Mouse (Mus musculus) gastrocnemius, adult 2 months (tissue): ENCODE results near the gene Ftl1. TPM values are rescaled to one million over a fixed set of nuclear protein-coding genes. Genes with fewer than 3 reads are reported as not detected.
"Not testable (repeated sequence)": the region's sequence is repeated elsewhere in the genome, so short reads cannot be mapped to it uniquely, and the experiment has no call there.

Experiments used
- DNase-seq: peaks from one replicate; pipeline ENCODE4 v3.0.0; 2022
- H3K27ac ChIP-seq: fragments of 200-600 bp; 2 replicates; pipeline ENCODE4 v1.8.1; 2022; ENCODE audit warnings: mild to moderate bottlenecking
- H3K4me3 ChIP-seq: fragments of 200-600 bp; 2 replicates; pipeline ENCODE4 v1.8.1; 2022; ENCODE audit warnings: mild to moderate bottlenecking, moderate library complexity
- CTCF ChIP-seq: fragments of 200-600 bp; IDR thresholded peaks from 2 replicates; pipeline ENCODE4 v1.8.1; 2022; ENCODE audit warnings: antibody characterized with exemption, mild to moderate bottlenecking, moderate library complexity
- intact Hi-C: fragments of 180-260 bp; cut with DNase I; formaldehyde crosslinking; loops from one replicate; pipeline ENCODE4 v1.15.1; 2025
- total RNA-seq, 2 experiments: library from RNA; stranded (reverse); gene quantifications; 2 replicates each; pipeline ENCODE4 v1.2.3; 2021

Ftl1 gene
- total RNA-seq, 2 experiments from 2014 or later: 122 to 149 TPM

DNA sequence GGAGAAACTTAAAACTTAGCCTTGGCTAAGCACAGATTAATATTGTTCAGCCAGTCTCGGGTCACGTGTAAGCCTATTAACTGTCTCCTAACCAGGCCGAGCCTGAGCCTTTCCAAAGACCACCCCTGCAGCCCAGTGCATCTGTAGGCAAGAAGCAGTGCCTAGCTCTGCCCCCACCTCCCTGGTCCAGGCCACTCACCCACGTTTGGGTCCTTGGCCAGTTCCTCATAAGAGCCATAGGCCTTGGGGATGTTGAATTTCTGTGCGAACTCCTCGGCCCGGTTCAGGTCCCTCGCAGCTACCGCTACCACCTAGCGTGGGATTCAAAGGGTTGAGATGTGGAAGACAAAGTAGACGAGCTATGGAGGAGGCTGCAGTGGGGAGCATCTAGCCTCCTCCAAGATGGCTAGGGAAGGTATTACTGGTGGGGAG lies 28.2 kb upstream of the Ftl1 start:
- Histone ChIP-seq H3K4me3 (peak overlapping the region; percentile 82), H3K27ac (peak overlapping the region; percentile 89)
- intact Hi-C loops: no loop called here
- DNase-seq: no peak
- no peak for TF ChIP-seq CTCF

DNA sequence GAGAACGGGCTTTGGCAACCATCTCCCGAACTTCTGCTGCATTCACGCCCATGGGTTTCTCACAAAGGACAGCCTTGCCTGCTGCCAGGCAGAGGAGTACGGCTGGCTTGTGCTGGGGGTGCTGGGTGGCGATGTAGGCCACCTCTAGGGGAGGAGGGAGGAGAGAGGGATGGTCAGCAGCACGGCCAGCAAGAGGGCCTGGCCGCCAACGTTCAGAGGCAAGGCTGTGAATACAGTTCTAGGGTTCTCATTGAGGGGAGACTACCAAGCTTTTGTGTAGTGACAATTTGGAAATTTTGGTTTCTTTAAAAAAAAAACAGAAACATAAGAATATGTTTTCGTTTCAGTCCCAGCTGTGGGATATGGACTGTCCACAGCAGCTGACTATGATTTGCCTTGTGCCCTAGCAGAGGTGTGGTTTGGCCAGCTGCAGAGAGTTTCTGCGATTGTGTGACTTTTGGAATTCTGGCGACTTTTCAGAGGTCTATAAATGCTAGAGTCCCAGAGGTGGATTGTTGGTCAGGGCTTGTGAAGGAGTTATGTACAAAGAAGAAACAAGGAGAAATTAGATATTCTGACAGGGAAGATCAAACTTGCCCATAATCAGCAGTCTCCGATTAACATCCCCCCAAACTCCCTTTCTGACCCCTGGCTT lies 27.2 kb upstream of the Ftl1 start, which contains the start of gene Gm45808:
Gene Gm45808, minus strand, starts transcription at position 51 of the 655 bp plus-strand sequence.
- peak within 1 kb of the TSS; percentile 89; the same call in 1 of the 2 replicates for H3K27ac ChIP-seq
- DNase-seq: no peak
- intact Hi-C loops: no loop called here
- no peak for TF ChIP-seq CTCF
- H3K4me3 ChIP-seq: no peak within 1 kb of the TSS

DNA sequence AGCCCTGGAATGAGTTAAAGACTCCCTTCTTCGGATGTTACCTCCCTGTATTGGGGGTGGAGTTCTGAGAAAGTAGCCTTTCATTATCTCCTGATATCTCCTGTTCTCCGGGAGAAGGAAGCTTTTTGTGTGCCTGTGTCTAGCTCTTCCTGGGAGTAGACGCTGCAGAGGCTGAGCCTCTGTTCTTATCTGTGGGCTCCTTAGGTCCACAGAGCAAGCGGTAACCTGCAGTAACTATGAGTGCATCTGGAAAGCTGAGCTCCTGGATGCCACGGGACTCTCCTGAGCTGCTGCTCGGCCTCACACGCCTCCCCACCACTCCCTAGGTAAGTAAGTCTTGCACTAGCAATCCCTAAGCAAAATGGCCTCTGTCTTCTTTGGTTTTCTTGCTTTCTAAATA lies 26.5 kb upstream of the Ftl1 start:
- no peak for DNase-seq
- no peak overlapping the region for H3K27ac ChIP-seq
- intact Hi-C loops: no loop called here
- H3K4me3 ChIP-seq: no peak overlapping the region
- TF ChIP-seq CTCF: no peak

DNA sequence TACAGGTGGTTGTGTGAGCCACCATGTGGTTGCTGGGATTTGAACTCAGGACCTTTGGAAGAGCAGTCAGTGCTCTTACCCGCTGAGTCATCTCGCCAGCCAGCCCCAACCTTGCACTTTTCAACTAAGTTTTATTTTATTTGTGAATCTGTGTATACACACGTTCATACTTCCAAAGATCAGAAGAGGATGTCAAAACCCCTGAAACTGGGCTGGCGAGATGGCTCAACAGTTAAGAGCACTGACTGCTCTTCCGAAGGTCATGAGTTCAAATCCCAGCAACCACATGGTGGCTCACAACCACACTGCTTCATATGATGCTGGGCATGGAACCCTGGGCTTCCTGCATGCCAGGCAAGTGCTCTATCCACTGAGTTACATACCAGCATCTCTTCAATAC lies 25.3 kb upstream of the Ftl1 start:
- H3K4me3 ChIP-seq, intact Hi-C loops, DNase-seq: not testable (repeated sequence)

DNA sequence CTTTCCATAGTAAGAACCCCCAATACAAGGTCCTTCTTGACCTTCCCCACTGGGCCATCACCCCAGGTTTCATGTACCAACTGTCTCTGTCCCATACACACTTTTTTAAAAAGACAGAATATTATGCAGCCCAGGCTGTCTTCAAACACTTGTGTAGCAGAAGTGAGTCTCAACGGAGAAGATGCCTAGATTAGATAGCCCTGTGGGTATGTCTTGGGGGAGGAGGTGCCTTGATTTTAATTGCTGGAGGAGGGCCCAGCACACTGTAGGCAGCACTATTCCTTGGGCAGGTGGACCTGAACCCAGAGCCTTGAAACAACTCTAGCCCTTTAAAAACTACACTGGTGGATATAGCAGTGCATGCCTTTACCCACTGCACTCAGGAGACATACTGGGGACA lies 22.5 kb upstream of the Ftl1 start:
- DNase-seq: no peak
- H3K4me3 ChIP-seq: no peak overlapping the region
- H3K27ac ChIP-seq: no peak overlapping the region
- TF ChIP-seq CTCF: no peak
- intact Hi-C loops: no loop called here

More for the DNA sequence above, 25.3 kb upstream of the Ftl1 start:
- H3K27ac ChIP-seq: not testable (repeated sequence)

DNA sequence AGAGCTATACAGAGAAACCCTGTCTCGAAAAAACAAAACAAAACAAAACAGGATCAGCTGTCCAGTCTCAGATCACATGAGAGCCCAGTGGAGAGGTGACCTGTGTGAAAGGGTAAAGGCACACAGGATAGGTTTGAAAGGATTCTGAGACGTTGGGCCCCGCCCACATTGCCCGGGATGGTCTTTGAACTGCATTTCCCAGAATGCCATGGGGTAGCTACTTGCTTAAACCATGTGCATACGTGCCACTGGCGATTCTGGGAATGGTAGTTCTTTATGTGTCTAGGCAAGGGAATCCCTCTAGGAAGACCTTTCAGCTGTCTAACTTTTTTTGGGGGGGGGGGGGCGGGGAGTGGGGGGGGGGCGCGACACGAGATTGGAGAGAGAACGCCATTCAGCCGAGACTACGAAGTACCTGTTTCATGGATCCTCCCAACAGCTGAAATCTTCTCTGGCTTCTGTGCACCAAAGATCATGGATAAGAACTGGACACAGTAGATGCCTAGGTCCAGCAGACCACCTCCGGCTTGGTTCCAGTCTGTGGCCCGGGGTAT lies 21.8 kb upstream of the Ftl1 start, which contains the start of gene Tulp2:
Gene Tulp2, plus strand, starts transcription at position 504 of the 554 bp plus-strand sequence.
- peak; percentile 74 for DNase-seq
- intact Hi-C loops: no loop called here
- Histone ChIP-seq H3K27ac (no peak within 1 kb of the TSS), H3K4me3 (no peak within 1 kb of the TSS)
- no peak for TF ChIP-seq CTCF

DNA sequence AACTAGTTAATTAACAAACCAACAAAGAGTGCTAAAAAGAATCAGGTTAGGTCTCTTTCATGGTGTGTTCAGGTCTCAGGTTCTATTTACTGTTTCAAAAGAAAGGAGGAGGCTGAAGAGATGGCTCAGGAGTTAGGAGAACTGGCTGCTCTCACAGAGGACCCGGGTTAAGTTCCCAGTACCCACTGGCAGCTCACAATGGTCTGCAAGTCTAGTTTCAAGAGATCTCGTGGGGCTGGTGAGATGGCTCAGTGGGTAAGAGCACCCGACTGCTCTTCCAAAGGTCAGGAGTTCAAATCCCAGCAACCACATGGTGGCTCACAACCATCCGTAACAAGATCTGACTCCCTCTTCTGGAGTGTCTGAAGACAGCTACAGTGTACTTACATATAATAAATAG lies 20.6 kb upstream of the Ftl1 start:
- intact Hi-C loops, DNase-seq, H3K4me3 ChIP-seq, H3K27ac ChIP-seq: not testable (repeated sequence)

DNA sequence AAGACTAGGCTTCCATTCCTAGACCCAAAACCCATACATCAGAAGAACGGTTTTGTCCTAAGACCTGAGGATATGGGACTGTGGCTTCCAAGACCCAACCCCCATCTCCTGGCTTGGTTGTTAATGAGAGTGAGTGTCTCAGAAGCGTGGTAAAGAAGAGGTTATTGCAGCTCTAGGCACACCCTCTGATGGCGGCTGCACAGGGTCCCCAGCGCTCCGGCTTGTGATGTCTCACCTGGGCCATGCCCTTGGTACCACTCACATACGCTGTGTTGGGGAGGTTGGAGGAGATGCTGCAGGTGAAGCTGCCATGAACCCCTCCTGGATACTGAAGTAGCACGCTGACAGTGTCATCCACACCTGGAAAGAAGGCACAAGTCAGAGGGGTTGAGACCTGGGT lies 19.1 kb upstream of the Ftl1 start:
- intact Hi-C loops: loop anchor here (1.0 to 5.0 kb wide), 2 partner anchors 29 to 204 kb away; partner anchors contain the start of gene Ntn5
- DNase-seq: no peak
- Histone ChIP-seq H3K4me3 (no peak overlapping the region), H3K27ac (no peak overlapping the region)
- TF ChIP-seq CTCF: no peak

DNA sequence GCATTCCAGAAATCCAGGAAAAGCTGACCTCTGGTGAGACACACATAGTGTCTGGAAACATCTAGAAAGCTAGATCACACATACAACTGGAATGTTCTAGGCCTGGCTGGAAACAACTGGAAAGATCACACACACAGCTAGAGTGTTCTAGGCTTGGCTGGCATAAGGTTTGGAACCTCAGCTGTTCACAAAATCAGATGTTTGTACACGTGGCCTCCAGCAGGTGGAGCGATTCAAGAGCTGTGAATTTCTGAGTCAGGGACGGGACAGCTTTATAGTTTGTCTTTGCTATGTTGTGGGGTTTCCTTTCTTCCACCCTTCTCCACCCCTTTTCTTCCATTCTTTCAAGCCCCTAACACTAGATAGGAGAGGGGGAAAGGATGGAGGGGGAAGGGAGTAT lies 17.3 kb upstream of the Ftl1 start:
- Histone ChIP-seq H3K4me3 (no peak overlapping the region), H3K27ac (peak overlapping the region; percentile 85)
- intact Hi-C loops: loop anchor here (2.0 to 5.0 kb wide), 2 partner anchors 84 to 205 kb away; partner anchors contain the start of gene Ntn5
- DNase-seq: peak; percentile 80
- TF ChIP-seq CTCF: peak; percentile 75

DNA sequence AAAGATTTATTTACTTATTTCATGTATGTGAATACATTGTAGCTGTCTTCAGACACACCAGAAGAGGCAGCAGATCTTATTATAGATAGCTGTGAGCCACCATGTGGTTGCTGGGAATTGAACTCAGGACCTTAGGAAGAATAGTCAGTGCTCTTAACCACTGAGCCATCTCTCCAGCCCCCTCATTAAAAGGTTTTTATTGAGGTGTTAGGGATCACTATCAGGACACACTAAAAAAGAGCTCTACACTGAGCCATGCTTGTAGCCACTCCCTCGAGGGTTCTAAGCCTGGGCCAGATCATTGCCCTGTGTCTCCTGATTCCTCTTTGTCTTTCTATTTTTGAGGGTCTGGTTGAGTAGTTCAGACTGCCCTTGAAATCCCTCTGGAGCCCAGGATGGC lies 16.8 kb upstream of the Ftl1 start:
- no peak for TF ChIP-seq CTCF
- intact Hi-C loops: loop anchor here (2.0 to 5.0 kb wide), 2 partner anchors 84 to 206 kb away; partner anchors contain the start of gene Ntn5
- peak; percentile 5 for DNase-seq
- H3K27ac ChIP-seq: peak overlapping the region; percentile 85
- no peak overlapping the region for H3K4me3 ChIP-seq

DNA sequence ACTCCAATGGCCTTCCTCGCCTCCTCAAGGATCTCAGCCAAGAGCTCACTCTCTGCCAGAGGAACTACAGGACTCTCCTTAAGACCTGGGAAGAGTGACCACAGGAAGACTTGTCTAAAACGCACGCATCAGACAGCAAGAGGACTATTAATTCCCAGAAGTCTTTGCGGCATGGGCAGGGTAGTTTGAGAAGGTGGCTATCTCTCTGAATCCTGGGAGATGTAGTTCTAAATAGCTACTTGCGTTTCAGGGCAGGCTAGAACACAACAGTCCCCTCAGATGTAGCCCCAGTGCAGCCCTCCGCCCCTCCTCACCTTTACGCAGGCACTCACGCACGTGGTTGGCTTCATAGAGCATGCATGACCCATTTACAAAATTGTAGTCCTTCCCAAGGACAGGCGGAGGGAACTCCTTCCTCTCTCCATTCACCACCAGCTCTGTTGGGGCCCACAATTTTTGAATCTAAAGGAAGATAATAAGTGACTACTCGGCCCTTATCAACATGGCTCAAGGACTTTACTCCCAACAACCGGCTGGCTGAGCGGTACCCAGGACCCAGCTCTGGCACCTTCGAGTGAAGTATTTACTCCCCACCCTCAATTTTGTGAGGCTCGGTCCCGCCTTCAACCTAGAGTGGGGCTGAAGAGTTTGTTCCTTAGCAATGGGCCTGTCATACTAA lies 15.7 kb upstream of the Ftl1 start:
- peak; percentile 62 for DNase-seq
- no peak for TF ChIP-seq CTCF
- Histone ChIP-seq H3K4me3 (peak overlapping the region; percentile 64), H3K27ac (peak overlapping the region; percentile 91)
- intact Hi-C loops: loop anchor here (2.0 to 5.0 kb wide), 2 partner anchors 117 to 207 kb away; partner anchors contain the start of gene Ntn5

DNA sequence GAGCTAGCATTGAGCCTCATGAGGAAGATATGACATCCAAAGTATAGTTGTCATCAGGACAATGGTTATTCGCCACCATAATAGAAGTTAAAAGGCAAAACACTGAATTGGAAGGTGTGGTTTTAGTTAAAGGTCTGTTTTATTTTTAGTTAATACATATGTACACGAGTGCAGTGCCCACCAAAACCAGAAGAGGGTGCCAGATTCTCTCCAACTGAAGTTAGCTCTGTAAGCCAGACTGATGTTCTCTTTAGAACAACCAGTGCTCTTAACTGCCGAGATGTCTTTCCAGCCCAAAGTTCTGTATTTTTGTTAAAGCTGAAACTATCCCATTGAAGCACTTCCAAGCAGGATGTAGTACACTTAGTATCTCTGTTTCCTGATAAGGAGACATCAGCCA lies 11.2 kb upstream of the Ftl1 start:
- DNase-seq: peak; percentile 75
- Histone ChIP-seq H3K4me3 (no peak overlapping the region), H3K27ac (peak overlapping the region; percentile 48)
- intact Hi-C loops: loop anchor here (1.0 kb wide), 1 partner anchor 55 kb away; the partner anchor contains the start of genes Plekha4 and Ppp1r15a
- TF ChIP-seq CTCF: peak; percentile 89
